Mouse (Mus musculus) v-Abl transformed pro-B cells (cell line): ENCODE measurements at regions not wholly inside any gene's neighbourhood (a gene's known extent, or its start where the extent isn't known, plus 50 kb on each side); places are given as distances from the start of the nearest gene placed in this dataset.

ENCODE experiments used
- in situ Hi-C, 2 experiments: fragments of 400-800 bp; cut with MboI; formaldehyde crosslinking; loops; one replicate each; pipeline ENCODE4 v1.15.1; 2025; ENCODE audit not compliant: unreplicated experiment in 2 of 2

GRCm38 (mm10) chr6:24384193-24384888, 130.5 kb downstream of the Iqub start:
- in situ Hi-C loops = no loop called here

- in situ Hi-C loops = no loop called here
Measured at GRCm38 (mm10) chr6:24379859-24380258, 135.0 kb downstream of the Iqub start.

GRCm38 (mm10) chr6:24376728-24377127, 138.1 kb downstream of the Iqub start:
- in situ Hi-C loops = no loop called here

GRCm38 (mm10) chr6:24373161-24373560, 141.7 kb downstream of the Iqub start:
- in situ Hi-C loops = no loop called here

GRCm38 (mm10) chr6:24371680-24372079, 143.2 kb downstream of the Iqub start:
- in situ Hi-C loops = no loop called here

- in situ Hi-C loops = no loop called here
Measured at GRCm38 (mm10) chr6:24350882-24351281, 164.0 kb downstream of the Iqub start.

GRCm38 (mm10) chr6:24348481-24349062, 166.3 kb downstream of the Iqub start:
- in situ Hi-C loops = loop anchor here in 1 of 2 experiments (25.0 kb wide), 1 partner anchor 1161 kb away; no protein-coding TSS in a partner anchor

GRCm38 (mm10) chr6:24347745-24348480, 167.0 kb downstream of the Iqub start:
- in situ Hi-C loops = loop anchor here in 1 of 2 experiments (25.0 kb wide), 1 partner anchor 1161 kb away; no protein-coding TSS in a partner anchor

GRCm38 (mm10) chr6:24342471-24342870, 172.4 kb downstream of the Iqub start:
- in situ Hi-C loops = loop anchor here in 1 of 2 experiments (25.0 kb wide), 1 partner anchor 1155 kb away; no protein-coding TSS in a partner anchor

- in situ Hi-C loops = loop anchor here in 1 of 2 experiments (25.0 kb wide), 1 partner anchor 1155 kb away; no protein-coding TSS in a partner anchor
Measured at GRCm38 (mm10) chr6:24342056-24342455, 172.8 kb downstream of the Iqub start.

GRCm38 (mm10) chr6:24340107-24340506, 172.2 kb upstream of the Slc13a1 start:
- in situ Hi-C loops = loop anchor here in 1 of 2 experiments (25.0 kb wide), 1 partner anchor 1153 kb away; no protein-coding TSS in a partner anchor

GRCm38 (mm10) chr6:24325215-24325614, 157.3 kb upstream of the Slc13a1 start:
- in situ Hi-C loops = loop anchor here in 1 of 2 experiments (25.0 kb wide), 1 partner anchor 1138 kb away; no protein-coding TSS in a partner anchor

- in situ Hi-C loops = loop anchor here in 1 of 2 experiments (25.0 kb wide), 1 partner anchor 1137 kb away; no protein-coding TSS in a partner anchor
Measured at GRCm38 (mm10) chr6:24324718-24325117, 156.8 kb upstream of the Slc13a1 start.

- in situ Hi-C loops = no loop called here
Measured at GRCm38 (mm10) chr6:24322371-24322770, 154.5 kb upstream of the Slc13a1 start.

GRCm38 (mm10) chr6:24318862-24319261, 151.0 kb upstream of the Slc13a1 start:
- in situ Hi-C loops = no loop called here

- in situ Hi-C loops = no loop called here
Measured at GRCm38 (mm10) chr6:24310675-24311074, 142.8 kb upstream of the Slc13a1 start.

- in situ Hi-C loops = no loop called here
Measured at GRCm38 (mm10) chr6:24309810-24310209, 141.9 kb upstream of the Slc13a1 start.

- in situ Hi-C loops = no loop called here
Measured at GRCm38 (mm10) chr6:24301681-24302080, 133.8 kb upstream of the Slc13a1 start.

- in situ Hi-C loops = no loop called here
Measured at GRCm38 (mm10) chr6:24301146-24301545, 133.3 kb upstream of the Slc13a1 start.

- in situ Hi-C loops = no loop called here
Measured at GRCm38 (mm10) chr6:24298562-24299212, 130.8 kb upstream of the Slc13a1 start.
